Mouse (Mus musculus) cerebellum, postnatal 25 days (tissue): Measurements from ENCODE around the gene Cd207.
"Not testable (repeated sequence)": the region's sequence is repeated elsewhere in the genome, so short reads cannot be mapped to it uniquely, and the experiment has no call there.

Experiments used
- DNase-seq, 2 experiments: peaks; one replicate each; pipeline ENCODE4 v3.0.0; 2021; ENCODE audit warnings: mixed read lengths in 2 of 2

Cd207 gene

DNA sequence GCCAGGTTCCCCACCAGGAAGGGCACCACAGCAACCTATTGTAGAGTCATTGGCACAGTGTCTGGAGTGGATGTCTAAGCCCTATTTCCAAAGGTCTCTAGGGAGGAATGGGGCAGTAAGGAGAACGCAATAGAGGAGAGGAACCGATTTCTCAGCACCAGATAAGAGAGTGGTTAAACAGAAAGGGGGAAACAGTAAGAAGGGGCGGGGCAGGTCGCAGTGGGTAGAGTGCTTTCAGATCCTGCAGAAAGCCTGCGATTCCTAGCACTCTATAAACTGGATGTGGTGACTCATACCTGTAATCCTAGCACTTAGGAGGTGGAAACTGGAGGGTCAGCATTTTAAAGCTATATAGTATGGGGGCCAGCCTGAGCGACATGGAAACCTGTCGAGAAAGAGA, 19.0 kb upstream of the Cd207 start:
- no peak for DNase-seq

DNA sequence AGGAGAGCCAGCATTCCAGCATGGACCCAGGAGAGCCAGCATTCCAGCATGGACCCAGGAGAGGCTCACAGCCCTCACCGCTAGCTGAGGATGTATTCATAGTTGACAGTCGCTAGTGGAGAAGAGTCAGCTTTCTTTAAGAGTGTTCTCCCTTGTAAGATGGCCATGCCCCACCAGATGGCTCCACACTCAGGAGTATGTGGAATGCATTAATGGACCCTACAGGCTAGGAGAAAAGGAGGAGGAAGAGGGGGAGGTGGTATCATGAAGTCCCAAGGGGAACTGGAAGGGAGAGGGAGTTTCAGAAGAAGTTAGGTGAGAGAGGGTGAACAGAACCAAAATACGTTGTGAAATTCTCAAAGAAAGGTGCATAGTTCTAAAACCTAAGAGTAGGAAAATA, 18.1 kb upstream of the Cd207 start:
- no peak for DNase-seq

DNA sequence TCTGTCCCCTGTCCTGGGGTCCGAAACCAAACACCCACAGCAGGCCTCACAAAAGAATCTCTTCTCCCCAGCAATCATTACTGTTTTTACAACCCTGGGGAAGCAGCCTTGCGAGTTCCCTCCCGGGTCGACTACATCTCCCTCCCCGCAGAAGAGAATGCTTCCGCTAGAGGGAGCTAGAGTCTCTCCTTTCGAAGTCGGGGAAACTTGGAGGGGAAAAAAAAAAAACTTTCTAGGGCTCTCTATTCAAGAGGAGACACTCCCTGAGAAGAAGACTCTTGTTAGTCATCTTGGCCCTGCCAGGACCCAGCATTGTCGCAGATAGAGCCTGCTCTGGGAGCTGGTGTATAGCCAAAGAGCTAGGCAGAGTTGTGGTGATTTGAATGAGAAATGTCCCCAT, 16.2 kb upstream of the Cd207 start:
- peak; percentile 30 to 62 for DNase-seq

DNA sequence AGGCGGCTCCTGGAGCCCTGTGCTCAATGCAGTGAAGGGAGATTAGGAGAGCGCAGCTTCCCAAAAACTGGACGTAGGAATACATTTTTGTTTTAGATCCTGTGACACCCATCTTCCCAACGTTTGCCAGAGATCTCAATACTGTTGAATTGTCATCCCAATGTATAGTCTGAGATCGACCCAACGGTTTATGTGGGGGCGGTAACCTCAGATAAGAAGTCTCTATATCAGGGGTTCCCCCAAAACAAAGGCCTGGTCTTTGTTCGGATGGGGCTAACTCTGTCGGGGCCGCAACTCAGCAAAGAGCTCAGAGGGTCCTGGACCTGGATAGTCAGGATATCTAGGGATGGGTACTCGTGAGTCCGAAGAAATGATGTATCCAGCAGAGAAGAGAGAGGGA, 15.3 kb upstream of the Cd207 start:
- no peak for DNase-seq

DNA sequence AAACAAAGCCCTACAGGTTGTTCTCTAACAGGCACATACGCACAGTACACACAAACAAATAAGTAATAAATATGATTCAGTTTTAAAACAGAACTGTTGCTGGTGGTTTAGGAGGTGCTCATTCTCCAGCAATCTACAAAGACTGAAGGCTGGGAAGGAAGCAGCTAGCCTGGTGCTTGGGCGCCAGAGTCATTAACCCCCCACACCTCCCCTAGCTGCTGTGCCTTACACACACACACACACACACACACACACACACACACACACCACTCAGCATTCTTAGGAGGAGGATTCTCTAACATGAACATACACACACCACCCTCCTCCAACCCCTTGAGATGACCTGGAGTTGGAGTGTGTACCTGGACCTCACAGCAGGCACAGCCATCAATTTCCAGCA, 13.3 kb upstream of the Cd207 start:
- no peak for DNase-seq

DNA sequence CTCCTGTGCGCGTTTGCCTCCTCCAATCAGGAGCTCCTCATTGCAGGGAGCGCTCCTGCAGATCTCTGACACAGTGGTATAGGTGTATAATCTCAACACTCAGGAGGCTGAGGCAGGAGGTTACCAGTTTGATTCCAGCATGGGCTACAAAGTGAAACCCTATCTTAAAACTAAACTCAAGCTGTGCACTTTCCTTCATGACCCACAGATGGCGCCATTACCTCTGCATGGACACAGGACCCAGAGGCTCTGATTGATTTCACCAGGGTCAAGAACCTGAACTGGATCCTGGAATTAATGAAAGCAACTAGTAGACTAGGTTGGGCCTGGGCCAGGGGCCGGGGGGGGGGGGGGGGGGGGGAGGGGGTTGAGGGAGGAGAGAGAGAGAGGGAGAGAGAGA, 12.6 kb upstream of the Cd207 start:
- peak; percentile 25 to 63 for DNase-seq

DNA sequence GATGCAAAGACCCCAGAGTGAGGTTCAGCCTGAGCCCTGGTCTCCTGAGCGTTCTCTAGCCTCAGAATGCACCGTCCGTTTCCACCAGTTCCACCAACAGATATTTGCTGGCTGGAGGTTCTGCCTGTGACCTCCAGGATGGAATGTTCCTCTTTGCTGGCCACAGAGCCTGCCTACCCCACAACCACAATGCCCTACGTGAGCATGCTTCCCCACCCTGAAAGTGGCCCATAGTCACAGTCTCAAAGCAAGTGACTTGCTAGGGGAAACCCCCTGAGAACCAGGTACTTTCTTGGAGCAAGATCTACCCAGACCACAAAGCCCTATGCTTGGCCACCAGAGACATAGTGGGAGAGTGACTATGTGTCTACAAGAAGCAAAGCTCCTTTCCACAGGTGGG, 11.7 kb upstream of the Cd207 start:
- no peak for DNase-seq

DNA sequence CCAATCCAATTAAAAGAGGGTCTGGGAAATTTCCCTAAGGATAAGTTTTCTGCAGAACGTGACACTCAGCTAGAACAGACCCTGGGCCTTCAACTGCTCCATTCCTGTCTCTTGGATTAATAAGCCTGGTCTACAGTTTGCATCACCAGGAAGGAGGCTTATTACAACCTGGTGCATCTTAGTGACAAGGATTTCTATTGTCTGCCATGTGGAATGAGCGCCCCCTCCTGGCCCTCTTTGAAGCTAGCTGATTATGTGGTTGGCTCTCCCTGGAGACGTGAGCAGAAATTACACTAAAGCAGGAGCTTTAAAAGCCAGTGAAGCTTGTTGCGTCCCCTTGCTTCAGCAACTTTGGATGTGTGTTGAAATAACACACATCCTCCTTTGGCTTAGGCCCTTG, 4.3 kb downstream of the Cd207 start:
- DNase-seq: peak; percentile 73 to 86

DNA sequence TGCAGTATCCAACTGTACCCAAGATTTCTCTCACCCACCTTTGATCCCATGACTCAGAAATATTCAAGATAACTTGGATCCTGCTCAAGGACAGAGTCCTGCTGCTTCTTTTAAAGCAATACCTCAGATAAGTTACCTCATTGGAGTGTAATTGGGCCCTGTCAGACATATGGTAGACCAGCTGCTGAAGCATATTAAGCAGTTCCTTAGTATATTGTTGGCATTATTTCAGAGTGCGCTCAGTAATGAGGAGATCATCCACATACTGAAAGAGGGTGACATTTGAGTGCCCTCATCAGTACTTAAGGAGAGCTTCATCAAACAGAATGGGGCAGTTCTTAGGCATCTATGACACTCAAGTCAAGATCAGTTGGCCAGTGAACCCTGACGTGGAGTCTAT, 12.6 kb downstream of the Cd207 start:
- no peak for DNase-seq

DNA sequence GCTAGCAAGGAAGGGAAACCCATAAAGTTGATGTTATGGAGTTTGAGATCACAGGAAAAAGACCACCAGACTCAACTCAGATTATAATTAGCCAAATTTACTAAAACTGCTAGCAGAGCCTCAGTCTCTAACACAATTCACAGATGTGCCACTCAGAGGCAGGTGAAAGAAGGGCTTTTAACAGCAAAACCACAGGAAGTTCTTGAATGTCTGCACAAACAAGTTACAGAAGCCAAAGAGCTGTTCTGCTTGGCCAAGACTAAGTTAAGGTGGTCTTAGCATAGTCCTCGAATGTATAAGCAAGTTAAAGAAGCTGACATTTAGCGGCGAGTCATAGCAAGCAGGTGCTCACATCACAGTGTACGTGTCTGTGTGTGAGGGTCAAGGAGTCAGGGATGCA, 16.8 kb downstream of the Cd207 start:
- no peak for DNase-seq

DNA sequence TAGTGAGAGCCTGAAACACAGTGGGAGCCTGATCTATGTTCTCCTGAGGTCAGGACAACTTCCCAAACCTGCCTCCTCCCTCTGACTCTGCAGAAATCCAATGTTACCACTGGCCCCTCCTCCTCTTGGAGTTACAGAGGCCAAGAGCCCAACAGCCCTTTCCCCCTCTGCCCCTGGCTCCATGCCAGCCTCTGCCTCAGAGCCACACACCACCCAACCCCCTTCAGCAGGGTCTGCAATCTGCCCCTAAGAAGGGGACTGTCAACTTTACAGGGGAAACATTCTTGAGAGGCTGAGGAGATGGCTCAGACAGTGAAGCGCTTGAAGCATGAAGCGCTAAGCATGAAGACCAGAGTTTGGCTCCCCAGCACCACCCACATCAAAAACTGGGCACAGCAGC, 21.6 kb downstream of the Cd207 start, which contains the start of gene Clec4f:
Gene Clec4f (minus strand): TSS at position 101 of the 400 bp plus-strand sequence.
- no peak for DNase-seq

DNA sequence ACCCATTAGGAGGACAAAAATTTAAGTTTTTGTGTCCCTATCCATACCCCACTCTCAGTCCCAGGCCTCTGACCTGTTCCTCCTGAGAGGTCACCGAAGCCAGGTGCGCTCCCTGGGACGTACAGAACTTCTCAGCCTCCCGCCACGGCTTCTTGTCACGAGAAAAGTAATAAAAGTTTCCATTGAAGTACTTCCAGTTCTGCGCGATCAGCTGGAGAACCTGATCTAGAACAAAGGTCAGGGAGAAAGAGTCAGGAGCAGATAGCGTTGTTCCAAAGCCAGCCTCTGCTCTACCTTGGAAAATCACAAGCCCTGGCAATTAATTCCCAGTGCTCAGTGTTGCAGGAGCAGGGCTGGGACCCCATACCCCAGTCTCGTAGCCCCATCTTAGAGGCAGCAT, 30.9 kb downstream of the Cd207 start:
- DNase-seq: no peak

DNA sequence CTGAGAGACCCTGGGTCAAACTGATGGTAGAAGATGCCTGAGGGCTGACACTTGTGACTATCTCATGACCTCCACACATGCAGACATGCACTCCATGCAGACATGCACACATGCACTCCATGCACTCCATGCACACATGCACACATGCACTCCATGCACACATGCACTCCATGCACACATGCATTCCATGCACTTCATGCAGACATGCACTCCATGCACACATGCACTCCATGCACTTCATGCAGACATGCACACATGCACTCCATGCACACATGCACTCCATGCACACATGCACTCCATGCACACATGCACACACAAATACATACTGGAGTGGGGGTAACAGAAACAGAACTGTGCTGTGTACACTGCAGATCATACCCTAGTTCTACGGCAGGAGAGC, 42.3 kb downstream of the Cd207 start:
- no peak for DNase-seq

DNA sequence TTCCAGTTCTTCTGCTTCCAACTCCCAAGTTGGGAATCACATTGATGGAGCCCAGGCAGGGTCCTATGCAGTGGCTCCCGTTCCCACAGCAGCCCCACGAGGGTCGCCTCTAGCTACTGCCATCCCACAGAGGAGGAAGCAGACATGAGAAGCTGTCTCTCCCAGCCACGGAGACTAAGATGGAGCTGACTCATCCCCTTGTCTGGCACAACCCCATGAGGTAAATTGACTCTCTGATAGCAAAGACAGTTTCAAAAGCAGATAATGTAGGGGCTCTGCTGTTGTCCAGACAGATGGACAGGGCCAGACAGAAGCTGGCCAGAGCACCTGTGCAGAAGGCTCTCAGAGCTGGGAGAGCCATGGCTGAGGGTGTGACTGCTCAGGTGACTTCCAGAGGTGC, 43.0 kb downstream of the Cd207 start:
- not testable (repeated sequence) for DNase-seq

DNA sequence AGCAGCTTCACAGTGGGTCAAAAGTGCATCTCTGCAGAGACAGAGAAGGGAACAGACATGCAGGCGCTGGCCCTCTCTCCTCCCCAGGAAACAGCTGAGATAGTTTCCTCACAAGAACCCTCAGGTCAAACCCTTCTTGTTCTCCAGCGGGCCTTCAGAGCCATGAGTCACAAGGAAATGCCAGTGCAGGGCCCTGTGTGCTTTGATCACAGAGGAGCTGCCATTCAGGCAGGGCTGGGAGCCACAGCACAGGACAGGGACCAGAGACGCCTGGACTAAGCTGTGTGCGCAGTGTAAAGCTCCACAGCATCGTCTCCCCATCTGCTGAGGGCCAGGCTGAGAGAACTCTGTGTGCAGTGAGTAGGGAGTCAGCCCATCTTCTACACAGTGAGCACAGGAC, 43.6 kb downstream of the Cd207 start:
- not testable (repeated sequence) for DNase-seq

DNA sequence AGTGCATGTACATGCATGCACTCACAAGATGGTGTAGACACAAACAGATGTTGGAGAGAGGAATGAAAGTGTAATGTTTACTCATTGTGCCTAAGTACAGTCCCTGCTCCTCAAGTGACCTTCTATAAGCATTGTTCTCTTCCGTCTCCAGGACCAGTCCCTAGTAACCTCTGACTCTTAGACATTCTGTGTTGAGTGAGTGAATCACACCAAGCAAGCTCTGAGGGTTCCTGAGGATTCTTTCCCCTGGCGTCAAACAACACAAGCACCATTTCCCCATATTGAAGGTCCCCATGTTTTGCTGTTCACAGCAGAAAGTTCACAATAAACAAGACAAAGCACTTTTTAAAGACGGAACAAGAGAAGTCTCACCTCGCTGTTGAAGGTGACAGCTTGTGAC, 45.8 kb downstream of the Cd207 start:
- DNase-seq: no peak

DNA sequence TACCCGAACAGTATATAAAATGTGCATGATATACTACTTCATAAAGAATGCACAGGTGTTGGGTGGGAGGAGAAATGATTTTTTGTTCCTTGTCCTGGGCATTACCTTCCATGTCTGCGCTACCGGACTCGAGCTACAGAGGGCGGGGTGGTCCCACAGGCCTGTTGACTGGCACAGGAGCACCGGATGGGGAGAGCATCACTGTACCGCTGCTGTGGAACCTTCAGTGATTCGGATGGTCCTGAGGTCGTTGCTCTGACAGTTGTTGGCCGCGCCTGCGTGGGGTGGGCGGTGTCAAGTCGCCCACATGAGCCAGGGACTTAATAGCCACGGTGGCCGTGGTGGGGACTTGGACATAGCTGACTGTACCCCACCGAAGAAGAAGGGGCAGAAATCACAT, 50.9 kb downstream of the Cd207 start:
- no peak for DNase-seq
